Mouse (Mus musculus): ENCODE results near the gene Gm9040.
"Not testable (repeated sequence)": the region's sequence is repeated elsewhere in the genome, so short reads cannot be mapped to it uniquely, and the experiment has no call there.

DNA sequence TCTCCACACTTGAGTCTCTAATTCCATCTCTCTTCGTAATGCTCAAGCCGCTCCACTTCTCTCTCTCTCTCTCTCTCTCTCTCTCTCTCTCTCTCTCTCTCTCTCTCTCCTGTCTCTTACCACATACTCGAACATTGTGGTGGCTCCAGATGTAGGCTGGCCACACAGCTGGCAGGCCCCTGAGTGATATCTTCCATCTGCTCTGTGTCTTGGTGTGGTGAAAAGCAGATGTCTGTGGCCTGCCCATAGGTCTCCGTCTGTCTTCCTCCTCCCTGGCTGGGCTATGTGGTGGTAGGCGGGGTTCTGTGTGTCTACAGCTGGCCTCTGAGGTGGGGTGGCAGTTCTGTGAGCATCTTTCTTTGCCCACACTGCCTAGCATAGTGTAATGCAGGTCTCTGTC, 43.8 kb downstream of the Gm9040 start:
- TF ChIP-seq MEF2A (IDR thresholded peaks at IDR 0.05; ENCODE audit: extremely low read depth, insufficient replicate concordance, low read depth, low read length, poor library complexity, severe bottlenecking); CTCF (IDR thresholded peaks at IDR 0.05 in 2 of 3, conservative IDR thresholded peaks at IDR 0.05 in 1 of 3; ENCODE audit: control insufficient read depth in 1 of 3, insufficient read depth in 1 of 3, low read depth in 2 of 3, low read length in 3 of 3, poor library complexity in 1 of 3, severe bottlenecking in 1 of 3); SIN3A (IDR thresholded peaks at IDR 0.05; ENCODE audit: low read length); POLR2A (IDR thresholded peaks at IDR 0.05; ENCODE audit: control insufficient read depth in 1 of 2, insufficient read depth in 1 of 2, low read depth in 1 of 2, low read length in 2 of 2, poor library complexity in 1 of 2); MXI1 (IDR thresholded peaks at IDR 0.05; ENCODE audit: low read depth, low read length); ZMIZ1 (IDR thresholded peaks at IDR 0.05; ENCODE audit: low read depth, low read length): not testable (repeated sequence)
